Comparison of ENCODE assay signal across 18 mouse cellular contexts in genomic region chr1:120270115-120270514, GRCm38 (mm10). TPM values are rescaled to one million over a fixed set of nuclear protein-coding genes. Genes with fewer than 3 reads are reported as not detected.
A peak's percentile ranks its signal among the peaks of the same experiment; 100 is the strongest.
DNase-seq lines count a peak whose midpoint lies in the region; ATAC-seq and TF ChIP-seq lines count a peak whose summit lies in the region.
"Had no signal": no experiment of that assay in that cellular context is flagged by ENCODE, and none has a peak within 500 bp of the region (broad histone marks: within the 10 kb centered on the region; RNA-seq: fewer than 3 reads in every experiment).

No protein-coding gene starts in this region.

- H3K27ac ChIP-seq in heart, embryonic 10.5 days, result peak overlapping the region; percentile 47
- peak overlapping the region; percentile 33 for H3K27ac ChIP-seq in liver, embryonic 11.5 days (ENCODE audit: low read depth, low read length)
- H3K27ac ChIP-seq: hindbrain, postnatal 0 days; limb, embryonic 13.5 days had no signal

- no peak for ATAC-seq in G1E (ENCODE audit: extremely low read depth, insufficient number of reproducible peaks, low FRiP score, poor library complexity, severe bottlenecking)
- no peak for ATAC-seq in liver, embryonic 11.5 days (replicated peaks; ENCODE audit: low FRiP score)
- ATAC-seq: hindbrain, postnatal 0 days; lung, postnatal 0 days had no signal

- peaks cover 27% of the 10 kb centered on the region; the same call in 1 of the 2 replicates for H3K4me1 ChIP-seq in heart, embryonic 10.5 days
- H3K4me1 ChIP-seq in E14TG2a.4 (replicated peaks; ENCODE audit: low read depth, low read length) (peaks cover 57% of the 10 kb centered on the region), G1E (ENCODE audit: insufficient read depth, low read depth, low read length) (peaks cover 73% of the 10 kb centered on the region)
- peaks cover 51% of the 10 kb centered on the region for H3K4me1 ChIP-seq in liver, embryonic 11.5 days (replicated peaks; ENCODE audit: control insufficient read depth, insufficient read depth, low read length)

- intact Hi-C loops in heart, postnatal 25 days (cut with DNase I), result no loop called here

- peak overlapping the region; percentile 73 for H3K4me2 ChIP-seq in liver, embryonic 11.5 days
- H3K4me2 ChIP-seq: limb, embryonic 13.5 days had no signal

- no peak for TF ChIP-seq CTCF in E14TG2a.4 (conservative IDR thresholded peaks at IDR 0.05; ENCODE audit: low read length)
- no peak for TF ChIP-seq CTCF in G1E (IDR thresholded peaks at IDR 0.05; ENCODE audit: low read depth, low read length)

- no peaks in the 10 kb centered on the region for H3K9me3 ChIP-seq in heart, embryonic 10.5 days
- peaks cover 7% of the 10 kb centered on the region for H3K9me3 ChIP-seq in E14TG2a.4 (ENCODE audit: low read length)
- H3K9me3 ChIP-seq in G1E (replicated peaks), result peaks cover 3% of the 10 kb centered on the region; the same call in 1 of the 2 replicates
- H3K9me3 ChIP-seq in liver, embryonic 11.5 days (ENCODE audit: control insufficient read depth, low read length), result no peaks in the 10 kb centered on the region; the same call in 1 of the 2 replicates
- H3K9me3 ChIP-seq: limb, embryonic 13.5 days had no signal

- peak overlapping the region; percentile 36 for H3K4me3 ChIP-seq in heart, embryonic 10.5 days
- peak overlapping the region; percentile 24; the same call in 1 of the 2 replicates for H3K4me3 ChIP-seq in E14TG2a.4 (replicated peaks; ENCODE audit: low read length)
- H3K4me3 ChIP-seq in G1E (ENCODE audit: low read depth, low read length), result peak overlapping the region; percentile 67; the same call in 1 of the 2 replicates
- H3K4me3 ChIP-seq in liver, embryonic 11.5 days (ENCODE audit: low read depth, low read length), result peak overlapping the region; percentile 44
- H3K4me3 ChIP-seq: limb, embryonic 13.5 days had no signal

- WGBS in heart, embryonic 10.5 days, result 63% methylated on average over 7 of the region's 7 CpGs
- 56% methylated on average over 7 of the region's 7 CpGs for WGBS in liver, embryonic 11.5 days

- H3K9ac ChIP-seq in liver, embryonic 11.5 days (ENCODE audit: low read depth, low read length), result peak overlapping the region; percentile 54
- H3K9ac ChIP-seq: limb, embryonic 13.5 days had no signal

- H3K27me3 ChIP-seq in heart, embryonic 10.5 days (ENCODE audit: insufficient read depth, poor library complexity, severe bottlenecking), result no peaks in the 10 kb centered on the region
- H3K27me3 ChIP-seq in E14TG2a.4 (ENCODE audit: insufficient read depth, low read length), result peaks cover 6% of the 10 kb centered on the region; the same call in 1 of the 2 replicates
- H3K27me3 ChIP-seq in G1E (ENCODE audit: insufficient read depth, low read length), result no peaks in the 10 kb centered on the region
- H3K27me3 ChIP-seq in liver, embryonic 11.5 days (replicated peaks; ENCODE audit: control insufficient read depth, insufficient read depth, low read length), result no peaks in the 10 kb centered on the region
- H3K27me3 ChIP-seq: limb, embryonic 13.5 days had no signal

- DNase-seq in heart, embryonic 10.5 days (ENCODE audit: low spot score), result no peak
- DNase-seq in heart, postnatal 25 days (ENCODE audit: low spot score), result no peak
- DNase-seq in G1E (ENCODE audit: low spot score), result no peak
- no peak for DNase-seq in liver, embryonic 11.5 days (ENCODE audit: low spot score)
- no peak for DNase-seq in layer of hippocampus, postnatal 10 days (ENCODE audit: low spot score in 2 of 2)
- no peak for DNase-seq in thymus, postnatal 10 days (ENCODE audit: low spot score in 2 of 2)
- DNase-seq in cerebellum, postnatal 4 days (ENCODE audit: low spot score in 2 of 2), result no peak
- DNase-seq: cerebellum, postnatal 14 days; heart, adult 11 months; heart, postnatal 36 days; kidney, adult 18-20 months; kidney, postnatal 14 days; right cerebral cortex, adult 18-20 months; thymus, postnatal 14 days had no signal

- no peaks in the 10 kb centered on the region for H3K36me3 ChIP-seq in heart, embryonic 10.5 days
- no peaks in the 10 kb centered on the region for H3K36me3 ChIP-seq in E14TG2a.4 (ENCODE audit: insufficient read depth, low read length)
- no peaks in the 10 kb centered on the region for H3K36me3 ChIP-seq in G1E (replicated peaks)
- no peaks in the 10 kb centered on the region for H3K36me3 ChIP-seq in liver, embryonic 11.5 days (ENCODE audit: control insufficient read depth, insufficient read depth, low read length)
- H3K36me3 ChIP-seq: limb, embryonic 13.5 days had no signal

RNA-seq across cellular contexts. Expression of gene Steap3, which starts 2.4 kb away (rescaled TPM):
- polyA plus RNA-seq in heart, embryonic 10.5 days (2016; fragmentation: Nextera tagmentation; extraction: Ambion mirVana), result 14.6 and 15.7 TPM in 2 replicates
- 10 to 100 TPM; 26.8 to 35.9 TPM for total RNA-seq in heart, postnatal 25 days (2021)
- total RNA-seq in G1E (2014; fragmentation: Nextera tagmentation) (25.3 and 28.5 TPM in 2 replicates), G1E (2017) (10.2 and 11.8 TPM in 2 replicates)
- 67.2 and 71.7 TPM in 2 replicates for polyA plus RNA-seq in G1E (2012)
- 74.7 TPM in 2 replicates for polyA plus RNA-seq in liver, embryonic 11.5 days (2014; fragmentation: Nextera tagmentation; extraction: Ambion mirVana)
- total RNA-seq in layer of hippocampus, postnatal 10 days (2021), result 1 to 10 TPM; 7.9 to 8.9 TPM
